Mouse (Mus musculus): ENCODE data around the gene Ppfibp1. TPM values are rescaled to one million over a fixed set of nuclear protein-coding genes. Genes with fewer than 3 reads are reported as not detected.
"Not testable (repeated sequence)": the region's sequence is repeated elsewhere in the genome, so short reads cannot be mapped to it uniquely, and the experiment has no call there.

The Ppfibp1 gene
- polyA plus RNA-seq, 1 experiment: 66.6 TPM

GRCm38 (mm10) chr6:146863154-146863553, 25.1 kb upstream of the Ppfibp1 start:
- Histone ChIP-seq H3K36me3 (ENCODE audit: control insufficient read depth, insufficient read depth, low read length, poor library complexity, severe bottlenecking) (no peaks in the 10 kb centered on the region), H3K4me3 (ENCODE audit: low read depth, low read length) (no peak overlapping the region), H3K27me3 (ENCODE audit: control insufficient read depth, insufficient read depth, low read length, poor library complexity, severe bottlenecking) (no peaks in the 10 kb centered on the region), H3K27ac (ENCODE audit: insufficient read depth, low read length) (no peak overlapping the region), H3K9ac (ENCODE audit: low read depth, poor library complexity, severe bottlenecking) (no peak overlapping the region), H3K4me1 (ENCODE audit: control insufficient read depth, insufficient read depth, low read length) (no peaks in the 10 kb centered on the region), H3K9me3 (replicated peaks; ENCODE audit: control insufficient read depth, insufficient read depth, low read length, poor library complexity, severe bottlenecking) (no peaks in the 10 kb centered on the region)
- TF ChIP-seq EP300 (IDR thresholded peaks at IDR 0.05; ENCODE audit: insufficient read depth, low read depth, low read length): no peak
- TF ChIP-seq POLR2A (IDR thresholded peaks at IDR 0.05; ENCODE audit: insufficient read depth, low read length): no peak

GRCm38 (mm10) chr6:146864370-146864769, 23.9 kb upstream of the Ppfibp1 start:
- not testable (repeated sequence) for H3K4me1 ChIP-seq (ENCODE audit: control insufficient read depth, insufficient read depth, low read length); H3K36me3 ChIP-seq (ENCODE audit: control insufficient read depth, insufficient read depth, low read length, poor library complexity, severe bottlenecking); H3K9me3 ChIP-seq (replicated peaks; ENCODE audit: control insufficient read depth, insufficient read depth, low read length, poor library complexity, severe bottlenecking); H3K4me3 ChIP-seq (ENCODE audit: low read depth, low read length); H3K27ac ChIP-seq (ENCODE audit: insufficient read depth, low read length); H3K27me3 ChIP-seq (ENCODE audit: control insufficient read depth, insufficient read depth, low read length, poor library complexity, severe bottlenecking); H3K9ac ChIP-seq (ENCODE audit: low read depth, poor library complexity, severe bottlenecking)

- Histone ChIP-seq H3K27ac (ENCODE audit: insufficient read depth, low read length) (no peak overlapping the region), H3K9ac (ENCODE audit: low read depth, poor library complexity, severe bottlenecking) (no peak overlapping the region), H3K4me1 (ENCODE audit: control insufficient read depth, insufficient read depth, low read length) (no peaks in the 10 kb centered on the region), H3K36me3 (ENCODE audit: control insufficient read depth, insufficient read depth, low read length, poor library complexity, severe bottlenecking) (no peaks in the 10 kb centered on the region), H3K27me3 (ENCODE audit: control insufficient read depth, insufficient read depth, low read length, poor library complexity, severe bottlenecking) (no peaks in the 10 kb centered on the region), H3K9me3 (replicated peaks; ENCODE audit: control insufficient read depth, insufficient read depth, low read length, poor library complexity, severe bottlenecking) (no peaks in the 10 kb centered on the region), H3K4me3 (ENCODE audit: low read depth, low read length) (no peak overlapping the region)
- no peak for TF ChIP-seq POLR2A (IDR thresholded peaks at IDR 0.05; ENCODE audit: insufficient read depth, low read length)
- TF ChIP-seq CTCF (IDR thresholded peaks at IDR 0.05; ENCODE audit: low read depth, low read length): peak; percentile 39
Observed at GRCm38 (mm10) chr6:146865701-146866100, 22.6 kb upstream of the Ppfibp1 start.

GRCm38 (mm10) chr6:146871975-146872374, 16.3 kb upstream of the Ppfibp1 start:
- Histone ChIP-seq H3K27ac (ENCODE audit: insufficient read depth, low read length) (no peak overlapping the region), H3K4me3 (ENCODE audit: low read depth, low read length) (no peak overlapping the region), H3K4me1 (ENCODE audit: control insufficient read depth, insufficient read depth, low read length) (no peaks in the 10 kb centered on the region), H3K36me3 (ENCODE audit: control insufficient read depth, insufficient read depth, low read length, poor library complexity, severe bottlenecking) (no peaks in the 10 kb centered on the region), H3K27me3 (ENCODE audit: control insufficient read depth, insufficient read depth, low read length, poor library complexity, severe bottlenecking) (no peaks in the 10 kb centered on the region), H3K9ac (ENCODE audit: low read depth, poor library complexity, severe bottlenecking) (no peak overlapping the region), H3K9me3 (replicated peaks; ENCODE audit: control insufficient read depth, insufficient read depth, low read length, poor library complexity, severe bottlenecking) (peaks cover 4% of the 10 kb centered on the region)
- TF ChIP-seq CTCF (IDR thresholded peaks at IDR 0.05; ENCODE audit: low read depth, low read length) (no peak), EP300 (IDR thresholded peaks at IDR 0.05; ENCODE audit: insufficient read depth, low read depth, low read length) (no peak), POLR2A (IDR thresholded peaks at IDR 0.05; ENCODE audit: insufficient read depth, low read length) (no peak)

- Histone ChIP-seq H3K36me3 (ENCODE audit: control insufficient read depth, insufficient read depth, low read length, poor library complexity, severe bottlenecking) (no peaks in the 10 kb centered on the region), H3K4me3 (ENCODE audit: low read depth, low read length) (no peak overlapping the region), H3K9ac (ENCODE audit: low read depth, poor library complexity, severe bottlenecking) (no peak overlapping the region), H3K4me1 (ENCODE audit: control insufficient read depth, insufficient read depth, low read length) (no peaks in the 10 kb centered on the region), H3K27me3 (ENCODE audit: control insufficient read depth, insufficient read depth, low read length, poor library complexity, severe bottlenecking) (no peaks in the 10 kb centered on the region), H3K9me3 (replicated peaks; ENCODE audit: control insufficient read depth, insufficient read depth, low read length, poor library complexity, severe bottlenecking) (peaks cover 6% of the 10 kb centered on the region), H3K27ac (ENCODE audit: insufficient read depth, low read length) (no peak overlapping the region)
- TF ChIP-seq CTCF (IDR thresholded peaks at IDR 0.05; ENCODE audit: low read depth, low read length) (no peak), POLR2A (IDR thresholded peaks at IDR 0.05; ENCODE audit: insufficient read depth, low read length) (no peak), EP300 (IDR thresholded peaks at IDR 0.05; ENCODE audit: insufficient read depth, low read depth, low read length) (no peak)
Observed at GRCm38 (mm10) chr6:146874415-146874814, 13.9 kb upstream of the Ppfibp1 start.

GRCm38 (mm10) chr6:146876820-146877219, 11.5 kb upstream of the Ppfibp1 start:
- peaks cover 6% of the 10 kb centered on the region for H3K9me3 ChIP-seq (replicated peaks; ENCODE audit: control insufficient read depth, insufficient read depth, low read length, poor library complexity, severe bottlenecking)
- H3K9ac ChIP-seq (ENCODE audit: low read depth, poor library complexity, severe bottlenecking): no peak overlapping the region
- H3K4me1 ChIP-seq (ENCODE audit: control insufficient read depth, insufficient read depth, low read length): no peaks in the 10 kb centered on the region
- no peak for TF ChIP-seq EP300 (IDR thresholded peaks at IDR 0.05; ENCODE audit: insufficient read depth, low read depth, low read length)
- no peak for TF ChIP-seq POLR2A (IDR thresholded peaks at IDR 0.05; ENCODE audit: insufficient read depth, low read length)
- TF ChIP-seq CTCF (IDR thresholded peaks at IDR 0.05; ENCODE audit: low read depth, low read length): no peak
- no peaks in the 10 kb centered on the region for H3K27me3 ChIP-seq (ENCODE audit: control insufficient read depth, insufficient read depth, low read length, poor library complexity, severe bottlenecking)
- H3K27ac ChIP-seq (ENCODE audit: insufficient read depth, low read length): no peak overlapping the region
- H3K4me3 ChIP-seq (ENCODE audit: low read depth, low read length): no peak overlapping the region
- H3K36me3 ChIP-seq (ENCODE audit: control insufficient read depth, insufficient read depth, low read length, poor library complexity, severe bottlenecking): no peaks in the 10 kb centered on the region
